Mouse (Mus musculus) testis, adult 2 months (tissue): ENCODE results near the gene Ttc28.

Experiments
- CTCF ChIP-seq: fragments of 200-500 bp; IDR thresholded peaks from 2 replicates; pipeline ENCODE4 v1.5.1; 2012; ENCODE audit warnings: low read depth, mild to moderate bottlenecking, inconsistent platforms, low read length, moderate library complexity; ENCODE audit not compliant: control insufficient read depth, insufficient read depth, insufficient replicate concordance
- POLR2A ChIP-seq: fragments of 200-500 bp; IDR thresholded peaks from 2 replicates; pipeline ENCODE4 v1.6.1; 2012; ENCODE audit warnings: low read depth, mild to moderate bottlenecking, inconsistent platforms, low read length, moderate library complexity; ENCODE audit not compliant: control insufficient read depth

- TF ChIP-seq CTCF (no peak), POLR2A (no peak)
These were observed 316.2 kb downstream of the Ttc28 start for GRCm38 (mm10) chr5:111195488-111196485.
